In genomic region chr1:78860056-78860455, GRCm38 (mm10) we compare ENCODE assay signal across 10 mouse cellular contexts. TPM values are rescaled to one million over a fixed set of nuclear protein-coding genes. Genes with fewer than 3 reads are reported as not detected.
A peak's percentile ranks its signal among the peaks of the same experiment; 100 is the strongest.
DNase-seq lines count a peak whose midpoint lies in the region; ATAC-seq and TF ChIP-seq lines count a peak whose summit lies in the region.
"Had no signal": no experiment of that assay in that cellular context is flagged by ENCODE, and none has a peak within 500 bp of the region (broad histone marks: within the 10 kb centered on the region; RNA-seq: fewer than 3 reads in every experiment).

No protein-coding gene starts in this region.

- H3K79me2 ChIP-seq in myocyte (ENCODE audit: control insufficient read depth, insufficient read depth): no peaks in the 10 kb centered on the region

- ATAC-seq in midbrain, postnatal 0 days (ENCODE audit: low FRiP score): no peak
- ATAC-seq in midbrain, embryonic 15.5 days (replicated peaks): no peak

- H3K36me3 ChIP-seq in midbrain, postnatal 0 days (ENCODE audit: insufficient read depth, low read length): no peaks in the 10 kb centered on the region
- H3K36me3 ChIP-seq in midbrain, embryonic 15.5 days (replicated peaks): no peaks in the 10 kb centered on the region
- H3K36me3 ChIP-seq in myocyte (ENCODE audit: control insufficient read depth, insufficient read depth): no peaks in the 10 kb centered on the region
- H3K36me3 ChIP-seq: liver, embryonic 15.5 days had no signal

- peak; percentile 16 for DNase-seq in adrenal gland, adult 2 months
- DNase-seq in adrenal gland, adult 18-20 months (ENCODE audit: low spot score in 2 of 2): no peak
- DNase-seq in midbrain, postnatal 0 days (ENCODE audit: low spot score): peak; percentile 8
- DNase-seq in heart, postnatal 36 days: peak; percentile 62 to 67
- DNase-seq in thymus, adult 18-20 months: no peak
- DNase-seq in cerebellum, adult 11-12 months: no peak

- intact Hi-C loops in heart, postnatal 36 days (cut with DNase I): loop anchor here (5.0 kb wide), 1 partner anchor 133 kb away; no protein-coding TSS in a partner anchor

- no peak overlapping the region for H3K9ac ChIP-seq in midbrain, postnatal 0 days (replicated peaks; ENCODE audit: low read length, poor library complexity, severe bottlenecking)
- H3K9ac ChIP-seq in midbrain, embryonic 15.5 days: no peak overlapping the region
- H3K9ac ChIP-seq: liver, embryonic 15.5 days had no signal

- no peak overlapping the region for H3K27ac ChIP-seq in midbrain, postnatal 0 days (ENCODE audit: low read depth, low read length)
- no peak overlapping the region for H3K27ac ChIP-seq in midbrain, embryonic 15.5 days
- H3K27ac ChIP-seq: layer of hippocampus, adult 2 months; liver, embryonic 15.5 days had no signal

- H3K4me3 ChIP-seq in midbrain, postnatal 0 days (ENCODE audit: low read depth, low read length): no peak overlapping the region
- H3K4me3 ChIP-seq in midbrain, embryonic 15.5 days: no peak overlapping the region
- H3K4me3 ChIP-seq in myocyte: no peak overlapping the region
- H3K4me3 ChIP-seq: layer of hippocampus, adult 2 months; liver, embryonic 15.5 days had no signal

- no peak overlapping the region for H3K4me2 ChIP-seq in midbrain, postnatal 0 days (ENCODE audit: low read depth, low read length, poor library complexity, severe bottlenecking)
- H3K4me2 ChIP-seq in midbrain, embryonic 15.5 days: no peak overlapping the region
- peak overlapping the region; percentile 8 for H3K4me2 ChIP-seq in myocyte (ENCODE audit: low read depth)
- H3K4me2 ChIP-seq: liver, embryonic 15.5 days had no signal

- H3ac ChIP-seq in myocyte (ENCODE audit: control insufficient read depth, insufficient read length): no peak overlapping the region

- H3K9me3 ChIP-seq in midbrain, postnatal 0 days (ENCODE audit: low read length): no peaks in the 10 kb centered on the region
- no peaks in the 10 kb centered on the region for H3K9me3 ChIP-seq in midbrain, embryonic 15.5 days
- H3K9me3 ChIP-seq: liver, embryonic 15.5 days had no signal

- TF ChIP-seq POLR2A in myocyte (IDR thresholded peaks at IDR 0.05; ENCODE audit: insufficient read length, low read depth): no peak

- TF ChIP-seq CTCF in midbrain, postnatal 0 days (IDR thresholded peaks at IDR 0.05): no peak

- WGBS in midbrain, postnatal 0 days: 82% methylated on average over 7 of the region's 7 CpGs
- WGBS in midbrain, embryonic 15.5 days: 78% methylated on average over 7 of the region's 7 CpGs

- H3K4me1 ChIP-seq in midbrain, postnatal 0 days (ENCODE audit: insufficient read depth, low read length): no peaks in the 10 kb centered on the region
- no peaks in the 10 kb centered on the region for H3K4me1 ChIP-seq in midbrain, embryonic 15.5 days
- H3K4me1 ChIP-seq: liver, embryonic 15.5 days had no signal

- H3K27me3 ChIP-seq in midbrain, postnatal 0 days (ENCODE audit: insufficient read depth, low read length): no peaks in the 10 kb centered on the region
- H3K27me3 ChIP-seq in midbrain, embryonic 15.5 days (replicated peaks): no peaks in the 10 kb centered on the region
- no peaks in the 10 kb centered on the region for H3K27me3 ChIP-seq in myocyte (ENCODE audit: control insufficient read depth, insufficient read depth, insufficient read length)
- H3K27me3 ChIP-seq: liver, embryonic 15.5 days had no signal

TF ChIP-seq in myocyte, 11 proteins besides CTCF, POLR2A, EP300 and RAD21:
- no peak for TF ChIP-seq MYOG (IDR thresholded peaks at IDR 0.05; ENCODE audit: control insufficient read depth in 1 of 3, insufficient read depth in 1 of 3, insufficient read length in 2 of 3, low read depth in 2 of 3)
- TF ChIP-seq CEBPB (IDR thresholded peaks at IDR 0.05; ENCODE audit: insufficient read depth, poor library complexity, severe bottlenecking): no peak
- TF ChIP-seq TCF3 (IDR thresholded peaks at IDR 0.05; ENCODE audit: insufficient read length, low read depth): no peak
- no peak for TF ChIP-seq E2F4 (IDR thresholded peaks at IDR 0.05; ENCODE audit: insufficient read depth)
- TF ChIP-seq MYOD1 (IDR thresholded peaks at IDR 0.05; ENCODE audit: control insufficient read depth in 1 of 3, insufficient read length in 2 of 3, low read depth in 2 of 3): no peak
- TF ChIP-seq REST (IDR thresholded peaks at IDR 0.05; ENCODE audit: insufficient read depth, insufficient read length): no peak
- TF ChIP-seq SRF (IDR thresholded peaks at IDR 0.05; ENCODE audit: control insufficient read depth, insufficient read length, low read depth): no peak
- TF ChIP-seq USF1 (IDR thresholded peaks at IDR 0.05; ENCODE audit: low read depth): no peak
- TF ChIP-seq TCF12 (IDR thresholded peaks at IDR 0.05; ENCODE audit: insufficient read depth, poor library complexity, severe bottlenecking): no peak
- no peak for TF ChIP-seq POLR2AphosphoS2 (IDR thresholded peaks at IDR 0.05; ENCODE audit: insufficient read length, low read depth)
- no peak for TF ChIP-seq MAX (IDR thresholded peaks at IDR 0.05; ENCODE audit: low read depth)

RNA-seq across cellular contexts. Expression of gene Kcne4, which starts 43.5 kb away (rescaled TPM):
- total RNA-seq in adrenal gland, adult 2 months (2021): 1 to 10 TPM; 3.2 to 8.2 TPM
- polyA plus RNA-seq in adrenal gland, adult 2 months (2012; rRNA removed): 0.98 TPM in 2 replicates
- total RNA-seq in adrenal gland, adult 18-20 months (2021): 1 to 10 TPM; 5.0 to 5.4 TPM
- 0.80 and 1.4 TPM in 2 replicates for total RNA-seq in midbrain, postnatal 0 days (2014; rRNA removed)
- polyA plus RNA-seq in midbrain, postnatal 0 days (2015; fragmentation: Nextera tagmentation; extraction: Ambion mirVana): 1.7 and 2.3 TPM in 2 replicates
- polyA plus RNA-seq in midbrain, embryonic 15.5 days (2015; fragmentation: Nextera tagmentation; extraction: Ambion mirVana): 1.6 and 1.9 TPM in 2 replicates
- total RNA-seq in heart, postnatal 36 days (2021): 1 to 10 TPM; 1.5 TPM
- 0.05 TPM for polyA plus RNA-seq in myocyte (2012; fragmentation: generic; extraction: Trizol)

Comparison
In these comparisons a context has a peak if more than half of its experiments do, and no peak if none do; other contexts are left out.
1. DNase-seq: peak in adrenal gland, adult 2 months (single experiment), midbrain, postnatal 0 days (single experiment) and heart, postnatal 36 days (2 of 2); none in adrenal gland, adult 18-20 months (0 of 2), thymus, adult 18-20 months (0 of 2) and cerebellum, adult 11-12 months (single experiment).